Mouse (Mus musculus): Measurements from ENCODE around the gene Apold1. TPM values are rescaled to one million over a fixed set of nuclear protein-coding genes. Genes with fewer than 3 reads are reported as not detected.

Apold1 gene
- polyA plus RNA-seq, 3 experiments from 2014 or later: 0.09 to 0.33 TPM; not detected in 1

GRCm38 (mm10) chr6:134976628-134977027 is 4.9 kb upstream of the Apold1 start:
- no peak for ATAC-seq

GRCm38 (mm10) chr6:134983529-134984370 is 2.2 kb downstream of the Apold1 start:
- peak; percentile 78 for ATAC-seq

GRCm38 (mm10) chr6:134984748-134985147 is 3.2 kb downstream of the Apold1 start:
- no peak for ATAC-seq

- ATAC-seq: no peak
Measured at GRCm38 (mm10) chr6:134988377-134988776, 6.9 kb downstream of the Apold1 start.

- ATAC-seq: no peak
Measured at GRCm38 (mm10) chr6:134990674-134991073, 9.2 kb downstream of the Apold1 start.

- no peak for ATAC-seq
Measured at GRCm38 (mm10) chr6:134994031-134994651, 12.6 kb downstream of the Apold1 start.

- ATAC-seq: no peak
Measured at GRCm38 (mm10) chr6:134994985-134995384, 13.5 kb downstream of the Apold1 start.

GRCm38 (mm10) chr6:134996918-134997317 is 15.4 kb downstream of the Apold1 start:
- peak; percentile 41 for ATAC-seq

- ATAC-seq: no peak
Measured at GRCm38 (mm10) chr6:134998076-134998475, 16.6 kb downstream of the Apold1 start.

- ATAC-seq: no peak
Measured at GRCm38 (mm10) chr6:134998781-134999180, 17.3 kb downstream of the Apold1 start.

- no peak for ATAC-seq
Measured at GRCm38 (mm10) chr6:135000272-135000671, 18.8 kb downstream of the Apold1 start.

- ATAC-seq: no peak
Measured at GRCm38 (mm10) chr6:135001991-135002390, 20.5 kb downstream of the Apold1 start.

- ATAC-seq: no peak
Measured at GRCm38 (mm10) chr6:135006372-135006771, 24.9 kb downstream of the Apold1 start.

GRCm38 (mm10) chr6:135011048-135011733 is 29.7 kb downstream of the Apold1 start, which contains the start of gene Ddx47:
Ddx47 (plus strand) TSS chr6:135011612.
- peak; percentile 100 for ATAC-seq

GRCm38 (mm10) chr6:135011734-135012116 is 30.2 kb downstream of the Apold1 start:
- peak; percentile 55 for ATAC-seq

GRCm38 (mm10) chr6:135017211-135017610 is 35.7 kb downstream of the Apold1 start:
- ATAC-seq: no peak

- ATAC-seq: no peak
Measured at GRCm38 (mm10) chr6:135019564-135019963, 38.0 kb downstream of the Apold1 start.

- no peak for ATAC-seq
Measured at GRCm38 (mm10) chr6:135021633-135022032, 40.1 kb downstream of the Apold1 start.

GRCm38 (mm10) chr6:135023379-135023778 is 41.9 kb downstream of the Apold1 start:
- ATAC-seq: no peak

GRCm38 (mm10) chr6:135024781-135025420 is 43.4 kb downstream of the Apold1 start:
- ATAC-seq: no peak

- ATAC-seq: peak; percentile 69
Measured at GRCm38 (mm10) chr6:135026232-135026631, 44.7 kb downstream of the Apold1 start.

GRCm38 (mm10) chr6:135026755-135027154 is 45.2 kb downstream of the Apold1 start:
- no peak for ATAC-seq

GRCm38 (mm10) chr6:135029246-135029645 is 47.7 kb downstream of the Apold1 start:
- no peak for ATAC-seq
